Mouse (Mus musculus): ENCODE results near the gene Cacnb1.

DNA sequence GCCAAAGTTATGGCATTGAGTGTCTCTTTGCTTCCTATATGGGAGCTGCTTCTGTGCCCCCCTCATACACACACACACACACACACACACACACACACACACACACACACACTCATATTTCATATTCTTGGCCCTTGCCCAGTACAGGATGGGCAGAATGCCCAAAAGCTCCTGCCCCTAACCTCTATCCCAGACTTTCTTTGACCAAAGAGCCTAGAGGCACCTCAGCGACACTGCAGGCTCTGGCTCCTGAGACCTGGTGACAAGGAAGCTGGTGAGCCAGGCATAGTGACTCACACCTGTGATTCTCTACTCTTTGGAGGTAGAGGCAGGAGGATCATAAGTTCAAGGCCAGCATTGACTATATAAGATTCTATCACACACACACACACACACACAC lies 2.1 kb downstream of the Cacnb1 start:
- TF ChIP-seq CTCF (IDR thresholded peaks at IDR 0.05; ENCODE audit: control insufficient read depth, insufficient read depth, insufficient read length): no peak
- no peak for TF ChIP-seq MYOG (IDR thresholded peaks at IDR 0.05; ENCODE audit: control insufficient read depth, extremely low read depth, insufficient read length)
- no peak for TF ChIP-seq MYOD1 (IDR thresholded peaks at IDR 0.05; ENCODE audit: control insufficient read depth, insufficient read length, low read depth)
- no peak for TF ChIP-seq MAX (IDR thresholded peaks at IDR 0.05)
- TF ChIP-seq USF1 (IDR thresholded peaks at IDR 0.05; ENCODE audit: low read depth): no peak
- TF ChIP-seq CEBPB (IDR thresholded peaks at IDR 0.05; ENCODE audit: low read depth): no peak
- no peak for TF ChIP-seq FOSL1 (IDR thresholded peaks at IDR 0.05; ENCODE audit: insufficient read depth, low read length, poor library complexity, severe bottlenecking)
